Mouse (Mus musculus) embryonic stem cell, embryonic (primary cell): Measurements from ENCODE around the gene Iqsec2.

Experiments used
- CTCF ChIA-PET, 4 experiments: fragments of 300-600 bp in 2 of 4; fragments of 350-600 bp in 2 of 4; sonication (Branson Sonifier 250); formaldehyde crosslinking; loops; one replicate each; lab custom pipeline; 2022; ENCODE audit warnings: inconsistent platforms in 2 of 4; lab: Charles Lee
- POLR2A ChIA-PET, 4 experiments: fragments of 300-600 bp in 2 of 4; fragments of 350-600 bp in 2 of 4; sonication (Branson Sonifier 250); formaldehyde crosslinking; loops; one replicate each; lab custom pipeline; 2022; ENCODE audit warnings: antibody characterized with exemption in 4 of 4, inconsistent platforms in 1 of 4; lab: Charles Lee

Gene Iqsec2

GRCm38 (mm10) chrX:152223313-152223712 is 79.2 kb downstream of the Iqsec2 start:
- POLR2A ChIA-PET: interaction anchor here in 1 of 4 experiments (1.8 kb wide), 1 partner anchor 9 kb away, joined by 5 read pairs; the partner anchor contains the start of gene Kdm5c
- CTCF ChIA-PET: interaction anchor here in 1 of 4 experiments (0.7 kb wide), 1 partner anchor 152 kb away, joined by 3 read pairs; no protein-coding TSS in a partner anchor

DNA sequence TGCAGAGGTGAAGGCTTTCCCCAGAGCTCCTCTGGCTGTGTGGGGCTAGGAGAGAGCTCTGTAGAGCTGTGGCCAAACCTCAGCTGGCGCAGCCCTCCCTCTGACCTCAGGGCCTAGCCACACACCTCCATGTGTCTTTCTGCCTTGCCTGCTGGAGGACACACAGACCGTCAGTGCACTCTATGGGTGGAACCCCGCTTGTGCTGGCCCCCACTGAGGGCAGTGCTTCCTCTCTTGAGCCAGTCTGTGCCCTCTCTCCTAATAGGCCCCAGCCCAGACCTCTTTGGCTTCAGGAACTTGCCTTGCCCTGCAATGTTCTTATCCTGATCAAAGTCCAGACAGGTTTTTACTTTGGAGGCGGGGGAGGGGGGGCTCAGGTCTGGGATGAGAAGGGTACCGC is 80.2 kb downstream of the Iqsec2 start:
- ChIA-PET CTCF (no interaction called here), POLR2A (interaction anchor here in 1 of 4 experiments (1.2 kb wide), 1 partner anchor 8 kb away, joined by 4 read pairs; the partner anchor contains the start of gene Kdm5c)

- CTCF ChIA-PET: interaction anchor here in 1 of 4 experiments (0.7 to 1.6 kb wide), 3 partner anchors 8 to 1277 kb away, joined by 3 to 5 read pairs (median 3); no protein-coding TSS in a partner anchor
- POLR2A ChIA-PET: interaction anchor here in 3 of 4 experiments (0.6 to 2.5 kb wide), 46 partner anchors 8 to 1645 kb away, joined by 3 to 18 read pairs (median 4); partner anchors contain the start of genes Kantr (in 3 of the 3), Tspyl2 (in 3 of the 3), Gnl3l (in 2 of the 3) and Huwe1 (in 1 of the 3)
Observed at GRCm38 (mm10) chrX:152232781-152233763, 89.0 kb downstream of the Iqsec2 start, which contains the start of gene Kdm5c. Gene Kdm5c, plus strand, starts transcription at chrX:152233020.

GRCm38 (mm10) chrX:152234125-152234524 is 90.1 kb downstream of the Iqsec2 start:
- ChIA-PET POLR2A (interaction anchor here in 2 of 4 experiments (0.9 to 2.5 kb wide), 5 partner anchors 13 to 430 kb away, joined by 3 to 10 read pairs (median 6); no protein-coding TSS in a partner anchor), CTCF (interaction anchor here in 1 of 4 experiments (1.0 kb wide), 1 partner anchor 14 kb away, joined by 3 read pairs; no protein-coding TSS in a partner anchor)

DNA sequence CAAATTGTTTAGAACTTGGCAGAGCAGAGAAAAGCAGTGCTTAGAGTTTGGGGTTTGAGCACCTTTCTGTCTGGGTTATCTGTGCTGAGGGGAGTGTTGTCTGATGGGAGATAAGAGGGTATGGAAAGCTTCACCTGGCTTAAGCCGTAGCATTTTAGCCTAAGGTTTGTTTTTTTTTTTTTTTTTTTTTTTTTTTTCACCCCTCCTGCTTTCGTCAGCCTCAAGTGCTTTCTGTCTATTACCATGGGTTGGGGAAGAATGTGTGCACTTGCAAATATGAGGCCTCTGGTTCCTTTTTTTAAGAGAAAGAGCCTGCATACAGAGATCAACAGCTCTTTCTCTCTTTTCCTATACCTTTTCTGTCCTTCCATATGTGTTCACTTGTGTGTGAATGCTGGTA is 91.7 kb downstream of the Iqsec2 start:
- ChIA-PET CTCF (interaction anchor here in 2 of 4 experiments (0.7 to 0.9 kb wide), 4 partner anchors 8 to 880 kb away, joined by 3 to 5 read pairs (median 4); no protein-coding TSS in a partner anchor), POLR2A (interaction anchor here in 2 of 4 experiments (0.6 to 1.6 kb wide), 7 partner anchors 12 to 156 kb away, joined by 3 to 5 read pairs (median 3); partner anchors contain the start of gene Kantr (in 1 of the 2))

DNA sequence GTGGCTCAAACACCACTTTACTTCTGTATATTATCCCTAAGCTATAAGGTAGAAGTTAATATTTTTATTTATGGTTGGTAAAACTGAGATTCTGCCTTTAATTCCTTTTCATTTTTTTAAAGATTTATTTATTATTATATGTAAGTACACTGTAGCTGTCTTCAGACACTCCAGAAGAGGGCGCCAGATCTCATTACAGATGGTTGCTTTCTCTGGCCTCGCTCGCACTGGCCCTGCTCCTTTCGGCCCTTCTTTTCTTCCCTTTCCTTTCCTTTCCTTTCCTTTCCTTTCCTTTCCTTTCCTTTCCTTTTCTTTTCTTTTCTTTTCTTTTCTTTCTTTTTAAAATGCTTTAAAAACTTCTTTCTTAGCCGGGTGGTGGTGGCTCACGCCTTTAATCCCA is 99.1 kb downstream of the Iqsec2 start:
- CTCF ChIA-PET: interaction anchor here in 3 of 4 experiments (0.6 to 1.6 kb wide), 6 partner anchors 14 to 130 kb away, joined by 3 to 5 read pairs (median 4); no protein-coding TSS in a partner anchor
- POLR2A ChIA-PET: interaction anchor here in 3 of 4 experiments (0.6 to 1.5 kb wide), 7 partner anchors 10 to 440 kb away, joined by 3 to 4 read pairs (median 3); partner anchors contain the start of gene Kdm5c (in 2 of the 3)

DNA sequence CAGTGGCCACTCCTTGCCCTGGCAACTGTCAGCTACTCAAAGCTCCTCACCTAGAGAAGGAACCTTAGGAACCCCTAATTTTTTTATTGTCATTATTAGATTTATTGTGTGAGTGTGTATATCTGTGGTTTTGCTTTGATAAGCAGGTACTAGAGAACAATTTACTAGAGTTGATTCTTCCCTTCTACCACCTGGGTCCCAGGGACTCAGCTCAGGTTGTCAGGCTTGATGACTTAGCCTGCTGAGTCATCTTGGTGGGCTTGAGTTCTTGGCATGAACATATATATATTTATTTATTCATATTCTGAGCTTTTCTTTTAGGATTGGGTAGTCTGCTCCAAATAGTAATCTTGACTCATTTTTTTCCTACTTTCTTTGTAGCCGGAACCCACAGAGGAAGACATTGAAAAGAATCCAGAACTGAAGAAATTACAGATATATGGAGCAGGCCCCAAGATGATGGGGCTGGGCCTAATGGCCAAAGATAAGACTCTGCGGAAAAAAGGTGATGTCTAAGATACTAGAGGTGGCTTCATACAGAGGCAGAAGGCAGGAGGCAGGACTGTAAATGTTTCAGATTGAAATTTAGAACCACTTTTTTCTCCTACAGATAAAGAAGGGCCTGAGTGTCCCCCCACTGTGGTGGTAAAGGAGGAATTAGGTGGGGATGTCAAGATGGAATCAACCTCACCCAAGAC is 100.6 kb downstream of the Iqsec2 start:
- POLR2A ChIA-PET: interaction anchor here in 1 of 4 experiments (1.2 kb wide), 1 partner anchor 12 kb away, joined by 3 read pairs; the partner anchor contains the start of gene Kdm5c
- CTCF ChIA-PET: interaction anchor here in 1 of 4 experiments (0.7 kb wide), 1 partner anchor 17 kb away, joined by 4 read pairs; no protein-coding TSS in a partner anchor

DNA sequence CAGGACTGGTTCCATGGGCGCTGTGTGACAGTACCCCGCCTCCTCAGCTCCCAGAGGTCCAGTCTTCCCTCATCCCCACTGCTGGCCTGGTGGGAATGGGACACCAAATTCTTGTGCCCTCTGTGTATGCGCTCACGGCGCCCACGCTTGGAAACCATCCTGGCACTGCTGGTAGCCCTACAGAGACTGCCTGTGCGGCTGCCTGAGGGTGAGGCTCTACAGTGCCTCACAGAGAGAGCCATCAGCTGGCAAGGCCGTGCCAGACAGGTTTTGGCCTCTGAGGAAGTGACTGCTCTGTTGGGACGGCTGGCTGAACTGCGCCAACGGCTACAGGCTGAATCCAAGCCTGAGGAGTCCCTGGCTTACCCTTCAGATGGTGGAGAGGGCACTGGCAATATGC is 127.1 kb downstream of the Iqsec2 start:
- ChIA-PET CTCF (interaction anchor here in 1 of 4 experiments (0.6 kb wide), 1 partner anchor 12 kb away, joined by 3 read pairs; no protein-coding TSS in a partner anchor), POLR2A (interaction anchor here in 2 of 4 experiments (0.9 to 1.9 kb wide), 5 partner anchors 9 to 66 kb away, joined by 3 to 7 read pairs (median 4); no protein-coding TSS in a partner anchor)
